Mouse (Mus musculus) midbrain, embryonic 16.5 days (tissue): ENCODE results near the gene Trmt11. TPM values are rescaled to one million over a fixed set of nuclear protein-coding genes. Genes with fewer than 3 reads are reported as not detected.
A peak's percentile ranks its signal among the peaks of the same experiment; 100 is the strongest.
"Not testable (repeated sequence)": the region's sequence is repeated elsewhere in the genome, so short reads cannot be mapped to it uniquely, and the experiment has no call there.

Source experiments
- ATAC-seq: fragments of 200-750 bp; cut with Nextera tagmentation; 2 replicates; pipeline ENCODE4 v1.8.0; 2017; ENCODE audit warnings: moderate TSS enrichment
- H3K27ac ChIP-seq: fragments of 300-500 bp; sonication (generic); 2 replicates; pipeline ENCODE4 v1.5.1; 2014; ENCODE audit warnings: mild to moderate bottlenecking, low read length, mixed read lengths
- H3K27me3 ChIP-seq: fragments of 300-500 bp; sonication (generic); 2 replicates; pipeline ENCODE4 v1.6.1; 2014; ENCODE audit warnings: low read depth, low read length, mixed read lengths; ENCODE audit not compliant: control insufficient read depth, insufficient read depth
- H3K36me3 ChIP-seq: fragments of 300-500 bp; sonication (generic); 2 replicates; pipeline ENCODE4 v1.6.1; 2014; ENCODE audit warnings: mild to moderate bottlenecking, low read length, moderate library complexity, mixed read lengths; ENCODE audit not compliant: control insufficient read depth, insufficient read depth
- H3K4me1 ChIP-seq: fragments of 300-500 bp; sonication (generic); 2 replicates; pipeline ENCODE4 v1.6.1; 2014; ENCODE audit warnings: mild to moderate bottlenecking, low read length, mixed read lengths; ENCODE audit not compliant: control insufficient read depth, insufficient read depth
- H3K4me2 ChIP-seq: fragments of 300-500 bp; sonication (generic); 2 replicates; pipeline ENCODE4 v1.6.1; 2014; ENCODE audit warnings: mild to moderate bottlenecking, low read length, mixed read lengths
- H3K4me3 ChIP-seq: fragments of 300-500 bp; sonication (generic); 2 replicates; pipeline ENCODE4 v1.5.1; 2014; ENCODE audit warnings: low read depth, mild to moderate bottlenecking, low read length, moderate library complexity, mixed read lengths
- H3K9ac ChIP-seq: fragments of 300-500 bp; sonication (generic); 2 replicates; pipeline ENCODE4 v1.6.1; 2014; ENCODE audit warnings: low read depth, low read length, mixed read lengths
- H3K9me3 ChIP-seq: fragments of 300-500 bp; sonication (generic); replicated peaks from 2 replicates; pipeline ENCODE4 v1.6.1; 2014; ENCODE audit warnings: mild to moderate bottlenecking, low read length, mixed read lengths; ENCODE audit not compliant: control insufficient read depth, poor library complexity, severe bottlenecking
- WGBS: fragments of 180-500 bp; shearing (Covaris S2); extraction: QIAGEN DNeasy Blood & Tissue Kit; methylation state at CpG from one replicate; pipeline ENCODE4 v1.1.7; 2014; 5-methylcytosine and 5-hydroxymethylcytosine counted together
- polyA plus RNA-seq: library from polyadenylated mRNA; unstranded; fragments of >200 nt; fragmentation: Nextera tagmentation; extraction: Ambion mirVana; gene quantifications from 2 replicates; pipeline ENCODE4 v1.2.1, GENCODE M21; 2015

Gene Trmt11
- 20.3 and 21.6 TPM in 2 replicates for polyA plus RNA-seq

DNA sequence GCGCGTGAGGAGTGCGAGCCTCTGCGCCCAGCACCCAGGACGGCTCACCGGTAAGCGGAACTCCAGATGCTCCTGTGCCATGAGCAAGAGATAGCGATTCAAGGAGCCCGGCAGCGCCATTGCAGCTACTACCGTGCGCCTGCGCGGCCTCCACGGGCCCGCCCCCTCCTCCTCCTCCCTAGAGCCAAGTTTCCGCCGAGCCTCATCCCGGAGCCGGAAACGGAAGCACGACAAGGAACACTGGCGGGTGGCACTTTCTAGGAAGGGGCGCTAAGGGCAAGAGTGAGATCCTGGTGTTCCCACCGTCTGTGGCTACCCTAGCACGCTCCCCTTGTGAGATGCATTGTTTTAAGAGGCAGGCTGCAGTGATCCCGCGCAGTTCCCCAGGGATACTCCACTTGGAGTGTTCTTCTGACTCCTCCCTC is at the start of gene Trmt11:
Trmt11 (minus strand) TSS at position 208 of the 425 bp plus-strand sequence.
- ATAC-seq = peak; percentile 98
- peak within 1 kb of the TSS; percentile 91 for H3K4me3 ChIP-seq
- H3K36me3 ChIP-seq = no peaks in the 10 kb centered on the region
- no peaks in the 10 kb centered on the region for H3K9me3 ChIP-seq
- H3K9ac ChIP-seq = peak within 1 kb of the TSS; percentile 91
- H3K27ac ChIP-seq = peak within 1 kb of the TSS; percentile 88
- H3K27me3 ChIP-seq = no peaks in the 10 kb centered on the region
- WGBS = 2% methylated on average over 22 of the region's 28 CpGs
- peaks cover 20% of the 10 kb centered on the region for H3K4me1 ChIP-seq
- peak within 1 kb of the TSS; percentile 88 for H3K4me2 ChIP-seq

DNA sequence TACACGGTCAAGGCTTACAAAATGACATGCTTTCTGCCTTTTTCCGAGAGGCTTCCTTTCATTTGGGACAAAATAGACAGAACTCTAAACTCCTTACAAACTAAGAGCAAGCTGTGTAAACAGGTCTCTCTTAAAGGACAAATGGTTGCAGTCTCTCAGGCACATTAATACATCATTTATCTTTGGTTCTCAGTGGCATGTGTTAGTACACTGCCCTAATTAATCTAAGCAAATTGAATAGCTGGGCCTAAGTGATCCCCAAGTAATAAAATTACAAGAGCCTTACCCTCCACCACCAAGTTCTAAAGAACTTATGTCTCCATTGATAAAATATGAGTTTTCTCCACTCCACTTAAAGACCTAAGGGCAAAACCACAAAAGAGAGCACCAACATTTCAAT is 47.1 kb upstream of the Trmt11 start:
- no peak for ATAC-seq
- 67% methylated on average over 2 of the region's 2 CpGs for WGBS
- H3K9ac ChIP-seq = no peak overlapping the region
- H3K27me3 ChIP-seq = no peaks in the 10 kb centered on the region
- no peak overlapping the region for H3K4me3 ChIP-seq
- no peak overlapping the region for H3K4me2 ChIP-seq
- peaks cover 10% of the 10 kb centered on the region; the same call in 1 of the 2 replicates for H3K36me3 ChIP-seq
- H3K4me1 ChIP-seq = no peaks in the 10 kb centered on the region
- no peaks in the 10 kb centered on the region for H3K9me3 ChIP-seq
- H3K27ac ChIP-seq = no peak overlapping the region

GRCm38 (mm10) chr10:30638216-30638615 is 37.7 kb upstream of the Trmt11 start:
- no peaks in the 10 kb centered on the region for H3K27me3 ChIP-seq
- no peak overlapping the region for H3K27ac ChIP-seq
- no peak overlapping the region for H3K4me3 ChIP-seq
- no peaks in the 10 kb centered on the region for H3K9me3 ChIP-seq
- no peaks in the 10 kb centered on the region for H3K36me3 ChIP-seq
- ATAC-seq = no peak
- no peaks in the 10 kb centered on the region for H3K4me1 ChIP-seq
- 80% methylated on average over 3 of the region's 3 CpGs for WGBS
- H3K9ac ChIP-seq = no peak overlapping the region
- H3K4me2 ChIP-seq = no peak overlapping the region

DNA sequence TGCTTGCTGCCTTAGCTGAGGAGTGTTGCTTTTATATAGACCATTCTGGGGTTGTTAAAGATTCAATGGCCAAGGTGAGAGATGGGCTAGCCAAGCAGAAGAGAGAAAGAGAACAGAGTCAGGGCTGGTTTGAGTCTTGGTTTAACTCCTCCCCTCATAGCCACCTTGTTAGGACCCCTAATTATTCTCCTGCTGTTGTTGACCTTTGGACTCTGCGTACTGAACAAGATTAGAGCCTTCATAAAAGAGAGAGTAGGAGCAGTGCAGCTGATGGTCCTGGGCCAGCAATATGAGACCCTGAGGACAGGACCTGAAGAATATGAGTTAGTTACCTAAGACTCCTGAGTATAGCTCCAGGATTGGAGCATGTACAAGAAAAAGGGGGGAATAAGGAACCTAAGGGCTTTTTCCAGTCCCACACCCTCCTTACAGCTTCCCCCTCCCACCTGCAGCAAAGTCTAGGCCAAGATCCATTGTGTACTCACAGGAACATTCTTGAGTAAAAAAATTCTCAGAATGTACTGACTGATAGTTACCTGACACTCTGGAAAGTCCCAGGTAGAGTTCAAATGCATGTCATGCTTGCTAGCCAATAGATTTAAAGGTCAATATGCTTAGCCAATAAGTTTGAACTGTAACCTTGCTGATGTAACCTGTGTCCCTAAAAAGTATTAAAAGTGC is 36.1 kb upstream of the Trmt11 start:
- 96% methylated on average over 1 of the region's 1 CpGs for WGBS
- ATAC-seq, H3K36me3 ChIP-seq: not testable (repeated sequence)

GRCm38 (mm10) chr10:30632718-30633117 is 32.2 kb upstream of the Trmt11 start:
- no peaks in the 10 kb centered on the region for H3K36me3 ChIP-seq
- no peaks in the 10 kb centered on the region for H3K9me3 ChIP-seq
- no peak overlapping the region for H3K9ac ChIP-seq
- H3K4me1 ChIP-seq = no peaks in the 10 kb centered on the region
- 100% methylated on average over 1 of the region's 1 CpGs for WGBS
- H3K27me3 ChIP-seq = no peaks in the 10 kb centered on the region
- no peak overlapping the region for H3K4me3 ChIP-seq
- no peak overlapping the region for H3K27ac ChIP-seq
- no peak overlapping the region for H3K4me2 ChIP-seq
- no peak for ATAC-seq

More for the DNA sequence above, 36.1 kb upstream of the Trmt11 start:
- H3K9ac ChIP-seq, H3K4me1 ChIP-seq, H3K9me3 ChIP-seq, H3K27me3 ChIP-seq, H3K4me2 ChIP-seq, H3K27ac ChIP-seq, H3K4me3 ChIP-seq: not testable (repeated sequence)

DNA sequence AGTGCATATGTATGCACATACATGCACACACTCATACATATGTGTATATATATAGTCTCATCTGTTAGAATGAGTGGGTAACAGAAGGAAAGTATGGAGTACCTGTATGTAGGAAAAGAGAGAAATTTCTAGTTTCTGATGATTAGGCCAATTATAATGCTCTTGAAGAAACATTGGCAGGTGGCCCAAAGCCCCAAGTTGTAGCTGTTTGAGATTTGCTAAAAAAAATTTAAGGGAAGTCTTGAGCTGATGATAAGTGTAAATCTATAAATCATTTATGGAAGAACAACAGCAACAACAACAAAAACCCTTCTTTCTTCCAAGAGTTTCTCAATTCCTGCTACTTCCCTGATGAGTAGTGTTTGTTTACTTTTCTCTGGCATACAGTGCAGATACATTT is 29.4 kb upstream of the Trmt11 start:
- Histone ChIP-seq H3K27me3 (no peaks in the 10 kb centered on the region), H3K36me3 (no peaks in the 10 kb centered on the region), H3K27ac (no peak overlapping the region), H3K4me3 (no peak overlapping the region), H3K4me1 (no peaks in the 10 kb centered on the region), H3K9me3 (no peaks in the 10 kb centered on the region), H3K9ac (no peak overlapping the region), H3K4me2 (no peak overlapping the region)
- no peak for ATAC-seq

- WGBS = 86% methylated on average over 3 of the region's 3 CpGs
- Histone ChIP-seq H3K4me1 (no peaks in the 10 kb centered on the region), H3K9ac (no peak within 1 kb of the TSS), H3K4me3 (no peak within 1 kb of the TSS), H3K4me2 (no peak within 1 kb of the TSS), H3K27me3 (no peaks in the 10 kb centered on the region), H3K9me3 (no peaks in the 10 kb centered on the region), H3K36me3 (no peaks in the 10 kb centered on the region), H3K27ac (no peak within 1 kb of the TSS)
- ATAC-seq = no peak
Measured at GRCm38 (mm10) chr10:30629513-30629912, 29.0 kb upstream of the Trmt11 start, which contains the start of gene Hint3. TSS of gene Hint3 (minus strand) at chr10:30629632.

DNA sequence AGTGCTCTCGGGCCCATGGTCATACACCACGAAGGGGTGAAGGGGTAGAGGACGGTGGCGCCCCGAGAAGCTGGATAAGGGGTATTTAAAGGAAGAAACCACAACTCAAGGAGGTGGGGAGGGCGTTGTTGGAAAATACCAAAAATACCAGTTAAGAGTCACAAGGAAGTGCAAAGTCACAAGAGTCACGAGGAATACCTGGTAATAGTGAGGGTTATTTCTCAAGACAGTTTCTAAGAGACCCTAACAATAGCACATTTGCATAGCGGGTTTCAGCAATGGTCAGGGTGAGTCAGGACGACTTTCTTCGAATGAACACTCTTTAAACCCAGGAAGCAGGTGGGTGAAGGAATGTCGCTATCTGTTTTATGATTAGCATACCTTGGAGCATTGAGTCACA is 27.9 kb upstream of the Trmt11 start:
- H3K4me3 ChIP-seq, H3K4me1 ChIP-seq, ATAC-seq, H3K9ac ChIP-seq, H3K27ac ChIP-seq, H3K9me3 ChIP-seq, H3K27me3 ChIP-seq, H3K36me3 ChIP-seq, H3K4me2 ChIP-seq: not testable (repeated sequence)
- WGBS = 94% methylated on average over 11 of the region's 11 CpGs

DNA sequence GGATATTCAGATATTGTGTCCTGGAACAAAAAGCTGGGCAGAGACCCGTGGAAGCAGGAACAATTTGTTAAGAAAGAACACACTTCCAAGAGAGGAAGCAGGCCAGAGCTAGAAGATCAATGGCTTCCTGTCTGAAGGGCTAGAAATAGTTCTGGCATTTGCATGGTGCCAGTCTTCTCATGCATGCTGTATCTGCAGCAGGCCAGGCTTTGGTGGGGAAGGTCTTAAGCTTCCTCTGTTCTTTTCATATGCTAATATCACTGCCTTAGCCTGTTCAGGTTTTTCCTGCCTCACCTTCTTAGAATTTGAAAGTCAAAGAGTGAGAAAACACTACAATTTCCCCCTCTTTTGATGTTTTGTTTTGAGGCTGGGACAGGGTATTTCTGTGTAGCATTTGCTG is 27.0 kb upstream of the Trmt11 start:
- no peaks in the 10 kb centered on the region for H3K36me3 ChIP-seq
- WGBS = 39% methylated on average over 1 of the region's 1 CpGs

More for the DNA sequence above, 27.0 kb upstream of the Trmt11 start:
- Histone ChIP-seq H3K27ac (no peak overlapping the region), H3K4me2 (no peak overlapping the region), H3K4me1 (no peaks in the 10 kb centered on the region), H3K9ac (no peak overlapping the region), H3K27me3 (no peaks in the 10 kb centered on the region), H3K4me3 (no peak overlapping the region), H3K9me3 (no peaks in the 10 kb centered on the region)
- no peak for ATAC-seq
